Mouse (Mus musculus) cortical plate, adult 2 months (tissue): ENCODE data around the gene E130114P18Rik. TPM values are rescaled to one million over a fixed set of nuclear protein-coding genes. Genes with fewer than 3 reads are reported as not detected.

Source experiments
- H3K27ac ChIP-seq: fragments of 200-500 bp; 2 replicates; pipeline ENCODE4 v1.5.1; 2012; ENCODE audit warnings: low read length, control low read depth, inconsistent platforms; ENCODE audit not compliant: insufficient read depth
- H3K4me1 ChIP-seq: fragments of 200-500 bp; 2 replicates; pipeline ENCODE4 v1.6.1; 2011; ENCODE audit warnings: low read length; ENCODE audit not compliant: control insufficient read depth, insufficient read depth
- H3K4me3 ChIP-seq: fragments of 200-500 bp; 2 replicates; pipeline ENCODE4 v1.5.1; 2011; ENCODE audit warnings: mild to moderate bottlenecking, low read length, control low read depth; ENCODE audit not compliant: insufficient read depth
- CTCF ChIP-seq: fragments of 200-500 bp; IDR thresholded peaks from 2 replicates; pipeline ENCODE4 v1.5.1; 2011; ENCODE audit warnings: mild to moderate bottlenecking, control low read depth, low read length; ENCODE audit not compliant: insufficient read depth; ENCODE audit errors: extremely low read depth
- POLR2A ChIP-seq: fragments of 200-500 bp; IDR thresholded peaks from 2 replicates; pipeline ENCODE4 v1.6.1; 2011; ENCODE audit warnings: mild to moderate bottlenecking, low read length, control low read depth; ENCODE audit not compliant: insufficient read depth; ENCODE audit errors: extremely low read depth
- polyA plus RNA-seq: library from polyadenylated mRNA; depleted of rRNA; stranded (reverse); fragments of >200 nt; gene quantifications from 2 replicates; pipeline ENCODE4 v1.2.3, GENCODE M21; 2012

Gene E130114P18Rik
- polyA plus RNA-seq, 1 experiment: 12.7 TPM

DNA sequence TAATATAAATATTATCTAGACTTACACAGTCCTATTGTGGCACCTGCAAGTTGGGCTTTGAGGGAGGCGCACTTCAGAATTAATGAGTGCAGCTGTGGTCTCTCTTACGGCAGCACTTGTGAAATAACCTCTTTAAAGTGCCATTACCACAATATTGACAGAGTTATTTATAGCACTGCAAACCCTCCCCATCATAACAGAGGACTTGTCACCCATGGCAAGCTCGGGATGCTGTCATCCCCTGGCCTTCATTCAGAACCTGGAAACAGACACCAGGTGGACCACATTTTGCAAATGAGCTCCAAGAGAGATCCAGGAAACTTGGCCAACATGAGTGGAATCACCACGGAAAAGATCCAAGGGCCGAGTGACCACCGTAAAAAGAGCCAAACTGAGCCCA, 63.3 kb downstream of the E130114P18Rik start:
- no peak overlapping the region for H3K4me3 ChIP-seq
- H3K4me1 ChIP-seq: no peaks in the 10 kb centered on the region
- no peak for TF ChIP-seq CTCF
- no peak for TF ChIP-seq POLR2A
- H3K27ac ChIP-seq: no peak overlapping the region

DNA sequence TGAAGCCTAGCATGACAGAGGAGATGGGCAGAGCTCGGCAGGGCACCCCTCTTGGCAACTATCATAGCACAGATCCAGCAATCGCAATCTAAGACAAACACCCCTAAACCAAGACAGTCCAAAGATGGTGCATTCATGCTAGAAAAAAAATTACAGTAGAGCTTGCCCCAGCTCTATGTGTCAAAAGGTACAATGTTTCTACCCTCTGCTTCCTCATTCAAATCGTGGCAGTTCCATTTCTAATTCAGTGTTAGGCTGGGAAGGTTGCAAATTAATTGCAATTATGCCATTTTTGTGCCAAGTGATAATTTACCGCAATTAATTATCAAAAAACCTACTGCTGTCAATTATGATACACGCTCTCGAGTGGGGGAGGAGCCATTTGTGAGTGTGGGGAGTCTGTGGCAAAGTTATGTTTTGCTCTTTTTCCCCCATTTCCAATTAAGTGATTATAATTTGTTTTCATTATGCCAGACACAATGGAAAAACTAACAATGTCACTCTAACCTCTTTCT, 63.7 kb downstream of the E130114P18Rik start:
- TF ChIP-seq CTCF: no peak
- TF ChIP-seq POLR2A: no peak
- no peak overlapping the region for H3K27ac ChIP-seq
- H3K4me1 ChIP-seq: no peaks in the 10 kb centered on the region
- H3K4me3 ChIP-seq: no peak overlapping the region

DNA sequence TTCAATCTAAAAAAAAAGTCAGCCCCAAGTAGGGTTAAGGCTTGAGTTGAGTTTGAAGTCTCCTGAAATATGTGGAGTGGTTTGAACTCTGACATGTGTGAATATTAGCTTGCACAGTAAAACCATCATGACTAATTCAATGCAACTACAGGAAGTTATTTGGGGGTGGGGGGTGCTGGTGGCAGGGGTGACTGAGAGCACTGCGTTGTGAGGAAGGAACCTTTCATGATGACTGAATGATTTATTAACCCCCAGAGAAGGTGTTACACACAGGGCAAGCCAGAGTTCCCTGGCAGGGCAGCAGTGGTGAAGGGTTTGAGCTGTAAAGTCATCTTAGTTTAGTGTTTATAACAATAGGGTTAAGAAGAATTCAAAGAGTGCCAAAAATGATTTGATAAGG, 65.3 kb downstream of the E130114P18Rik start:
- Histone ChIP-seq H3K4me3 (no peak overlapping the region), H3K27ac (no peak overlapping the region), H3K4me1 (no peaks in the 10 kb centered on the region)
- TF ChIP-seq CTCF: no peak
- no peak for TF ChIP-seq POLR2A

DNA sequence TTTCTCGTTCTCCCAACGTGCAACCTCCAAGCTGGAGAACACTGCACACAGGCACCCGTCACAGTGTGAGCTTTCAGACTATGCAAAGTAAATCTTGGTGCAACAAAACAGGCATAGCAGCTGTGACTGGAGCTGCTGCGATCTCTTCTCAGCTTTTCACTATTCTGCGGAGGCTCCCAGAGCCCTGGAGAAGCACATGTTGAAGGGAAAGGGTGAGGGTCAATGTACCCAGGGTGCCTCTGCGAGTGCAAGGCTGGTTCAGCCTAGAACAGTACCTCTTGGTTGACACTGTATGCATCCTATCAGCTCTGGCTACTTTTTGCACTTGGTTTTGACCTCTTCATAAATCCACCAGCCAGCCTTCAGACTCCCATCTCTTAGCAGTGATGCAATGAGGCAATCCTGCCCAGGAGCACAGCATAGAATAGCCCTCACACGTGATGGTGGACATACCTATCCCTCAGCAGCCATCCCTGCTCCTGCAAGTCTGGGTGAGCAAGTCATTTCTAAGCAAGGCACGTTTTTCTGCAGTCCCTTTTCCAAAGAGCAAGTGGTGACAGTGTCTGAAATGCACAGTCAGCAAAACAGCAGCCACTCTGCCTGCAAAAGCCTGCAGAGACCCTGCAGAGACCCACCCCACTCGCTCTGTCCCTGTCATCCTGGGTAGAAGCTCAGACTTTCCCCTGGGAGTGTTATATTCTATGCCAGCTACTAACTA, 67.7 kb downstream of the E130114P18Rik start:
- H3K27ac ChIP-seq: no peak overlapping the region
- TF ChIP-seq CTCF (no peak), POLR2A (no peak)

DNA sequence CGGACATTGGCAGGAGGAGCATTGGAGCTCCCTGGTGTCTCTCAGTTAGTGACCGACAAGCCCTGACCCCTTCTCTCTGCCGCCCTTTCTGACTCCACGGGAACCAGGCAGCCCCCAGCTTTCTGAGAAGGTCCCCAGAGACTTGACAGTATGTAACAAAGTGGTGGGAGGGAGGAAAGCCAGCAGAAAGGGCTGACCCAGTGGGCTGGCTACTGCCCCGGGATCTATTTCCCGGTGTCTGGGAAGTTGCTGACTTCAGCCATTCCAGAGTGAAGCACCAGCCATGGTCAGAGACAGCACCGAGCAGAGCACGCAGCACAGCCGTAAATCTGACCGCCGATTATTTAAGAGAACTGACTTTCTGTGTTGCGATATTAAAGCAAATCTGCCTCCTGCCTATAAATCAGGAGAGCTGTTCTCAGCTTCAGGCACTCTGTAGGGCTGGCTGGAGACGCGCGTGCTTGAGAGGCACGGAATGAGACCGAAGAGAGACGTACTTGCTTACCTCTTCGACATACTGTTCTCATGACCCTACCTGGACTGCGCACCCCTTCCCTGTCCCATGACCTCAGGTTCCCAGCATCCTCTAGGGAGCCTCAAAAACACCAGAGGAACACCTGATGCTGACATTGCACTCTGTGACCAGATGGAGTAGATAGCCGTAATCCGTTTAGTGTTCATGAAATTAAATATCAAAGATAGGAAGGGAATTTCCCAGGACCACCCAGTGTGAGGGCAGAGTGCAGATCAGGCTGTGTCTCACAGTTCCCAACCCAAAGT, 70.3 kb downstream of the E130114P18Rik start:
- no peaks in the 10 kb centered on the region for H3K4me1 ChIP-seq
- TF ChIP-seq CTCF (no peak), POLR2A (no peak)

More for the DNA sequence above, 67.7 kb downstream of the E130114P18Rik start:
- Histone ChIP-seq H3K4me3 (no peak overlapping the region), H3K4me1 (no peaks in the 10 kb centered on the region)

DNA sequence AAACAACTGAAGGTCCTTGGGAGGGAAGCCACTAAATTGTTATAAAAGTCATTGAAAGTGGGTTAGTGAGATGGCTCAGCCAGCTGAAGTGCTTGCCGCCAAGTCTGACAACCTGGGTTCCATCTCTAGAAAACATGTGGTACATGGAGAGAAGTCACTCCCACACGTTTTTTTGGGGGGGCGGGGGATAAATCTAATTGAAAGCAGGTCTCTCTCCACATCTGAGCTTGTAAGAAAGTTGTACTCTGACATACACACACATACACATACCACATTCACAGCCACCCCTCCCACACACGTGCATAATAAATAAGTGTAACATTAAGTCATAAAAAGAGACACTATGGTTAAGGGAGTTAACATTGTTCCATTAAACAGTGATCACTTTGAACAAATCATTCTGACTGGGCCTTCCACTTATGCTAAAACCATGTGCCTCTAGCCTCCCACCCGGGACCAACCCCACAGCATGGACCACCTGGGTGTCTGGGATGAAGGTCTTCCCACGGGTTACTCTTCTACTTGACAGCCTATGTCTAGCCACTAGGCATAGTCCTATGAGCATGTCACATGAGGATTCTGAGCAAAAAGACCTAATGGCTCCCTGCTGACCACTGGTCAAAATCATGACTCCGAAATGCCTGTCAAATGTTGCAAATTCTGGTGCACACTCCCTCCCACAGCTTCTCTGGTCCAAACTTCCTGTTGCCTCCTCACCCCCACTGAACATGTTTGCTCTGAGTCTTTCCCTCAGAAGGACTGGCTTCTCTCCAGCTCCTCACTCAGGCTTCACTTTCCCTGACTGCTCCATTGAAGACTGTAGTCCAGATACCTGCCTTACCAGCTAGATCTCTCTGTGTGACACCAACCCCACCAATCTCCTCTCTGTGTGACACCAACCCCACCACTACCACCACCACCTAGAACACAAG, 80.9 kb downstream of the E130114P18Rik start:
- Histone ChIP-seq H3K4me3 (no peak overlapping the region), H3K27ac (no peak overlapping the region), H3K4me1 (no peaks in the 10 kb centered on the region)
- TF ChIP-seq POLR2A (no peak), CTCF (no peak)

More for the DNA sequence above, 70.3 kb downstream of the E130114P18Rik start:
- H3K27ac ChIP-seq: no peak overlapping the region
- H3K4me3 ChIP-seq: no peak overlapping the region

DNA sequence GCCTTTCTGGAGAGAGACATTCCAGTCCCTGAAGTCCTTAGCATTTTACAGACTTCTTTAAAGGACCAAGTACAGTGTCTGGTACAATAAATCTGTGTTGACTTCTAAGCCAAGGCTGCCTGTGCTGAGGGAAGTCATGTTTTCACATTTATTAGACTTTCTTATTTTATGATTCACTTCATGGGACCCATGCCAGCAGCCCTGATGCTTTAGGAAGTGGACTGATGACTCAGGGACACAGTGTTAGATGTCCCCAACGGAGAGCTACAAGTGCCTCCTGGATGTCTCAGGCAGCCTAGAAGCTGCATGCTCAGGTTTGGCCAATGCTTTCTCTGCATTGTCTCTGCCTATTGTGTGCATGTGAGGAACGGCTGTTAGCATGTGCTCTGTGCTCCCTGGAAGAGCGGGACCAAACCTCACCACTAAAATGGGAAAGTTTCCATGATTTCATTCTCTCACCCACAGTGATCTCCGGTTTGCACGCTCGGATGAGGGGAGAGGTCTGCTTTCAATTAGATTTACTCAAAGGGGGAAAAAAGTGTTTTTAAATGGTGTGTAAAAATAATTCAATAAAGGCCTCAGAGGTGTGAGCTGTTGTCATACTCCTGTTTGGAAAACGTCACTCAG, 82.4 kb downstream of the E130114P18Rik start:
- TF ChIP-seq CTCF (no peak), POLR2A (no peak)
- H3K27ac ChIP-seq: no peak overlapping the region
- H3K4me1 ChIP-seq: no peaks in the 10 kb centered on the region
- H3K4me3 ChIP-seq: no peak overlapping the region

DNA sequence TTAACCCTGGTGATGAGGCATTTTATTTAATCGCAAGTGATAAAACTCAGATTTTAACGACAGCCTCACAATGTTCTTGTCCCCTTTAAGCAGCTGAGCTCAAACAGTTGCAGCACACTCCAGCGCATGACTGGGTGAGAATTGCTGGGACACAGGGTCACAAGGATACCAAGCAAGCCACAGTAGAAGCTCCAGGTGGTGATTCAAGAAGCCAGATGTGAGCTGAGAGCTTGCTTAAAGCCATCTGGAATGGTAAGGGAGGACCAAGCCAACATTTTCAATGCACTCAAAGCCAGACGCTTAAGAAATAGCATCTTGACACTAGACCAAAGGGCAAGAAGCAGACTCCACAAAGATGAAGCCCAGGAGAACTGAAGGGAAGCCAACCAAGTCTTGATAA, 83.9 kb downstream of the E130114P18Rik start:
- Histone ChIP-seq H3K4me3 (no peak overlapping the region), H3K27ac (no peak overlapping the region), H3K4me1 (no peaks in the 10 kb centered on the region)
- no peak for TF ChIP-seq POLR2A
- no peak for TF ChIP-seq CTCF

DNA sequence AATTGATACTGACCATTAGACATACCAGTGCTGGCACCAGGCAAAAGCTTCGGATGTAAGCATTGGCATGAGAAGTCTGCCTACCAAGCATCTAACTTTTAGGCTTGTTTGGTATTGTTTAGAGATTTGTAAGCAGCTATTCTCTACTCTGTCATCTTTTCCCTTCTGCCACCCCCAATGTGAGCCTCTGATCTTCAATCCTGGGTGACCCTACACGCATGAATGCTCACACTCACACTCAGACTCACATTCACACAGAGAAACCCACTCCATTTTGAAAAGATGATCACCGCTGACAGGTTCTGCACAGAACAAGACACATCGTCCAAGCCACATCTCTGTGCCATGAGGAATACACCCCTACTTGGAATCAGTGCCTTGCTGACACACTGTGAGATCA, 84.8 kb downstream of the E130114P18Rik start:
- Histone ChIP-seq H3K27ac (no peak overlapping the region), H3K4me1 (no peaks in the 10 kb centered on the region), H3K4me3 (no peak overlapping the region)
- TF ChIP-seq POLR2A: no peak
- TF ChIP-seq CTCF: no peak

DNA sequence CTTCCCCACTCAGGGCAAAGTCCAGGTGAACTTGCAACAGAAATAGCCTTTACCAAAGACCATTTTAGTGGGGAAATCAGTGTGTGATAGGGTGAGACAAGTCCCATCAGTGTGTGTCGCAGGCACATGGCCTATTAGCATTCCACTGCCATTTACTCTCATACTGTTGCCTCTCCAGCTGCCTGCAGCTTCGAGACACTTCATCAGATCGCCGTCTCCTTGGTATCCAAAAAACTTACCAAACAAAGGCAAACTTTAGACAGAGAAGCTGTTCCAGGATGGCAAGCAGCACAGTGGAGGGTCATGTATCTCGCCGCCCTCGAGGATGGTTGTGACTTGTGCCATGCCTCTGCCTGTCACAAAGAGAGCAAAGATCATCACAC, 87.5 kb downstream of the E130114P18Rik start:
- no peak for TF ChIP-seq CTCF
- Histone ChIP-seq H3K27ac (no peak overlapping the region), H3K4me1 (no peaks in the 10 kb centered on the region), H3K4me3 (no peak overlapping the region)
